ENCODE assay signal across 24 mouse cellular contexts in genomic region chr9:65472769-65473168, GRCm38 (mm10). TPM values are rescaled to one million over a fixed set of nuclear protein-coding genes. Genes with fewer than 3 reads are reported as not detected.
"Had no signal": no experiment of that assay in that cellular context is flagged by ENCODE, and none has a peak within 500 bp of the region (broad histone marks: within the 10 kb centered on the region; RNA-seq: fewer than 3 reads in every experiment).

No protein-coding gene starts in this region.

- H3K4me1 ChIP-seq: midbrain, embryonic 13.5 days; midbrain, embryonic 15.5 days; neural tube, embryonic 13.5 days; neural tube, embryonic 15.5 days had no signal

- H3K4me2 ChIP-seq: lung, embryonic 14.5 days; midbrain, embryonic 13.5 days; midbrain, embryonic 15.5 days; neural tube, embryonic 13.5 days; neural tube, embryonic 15.5 days had no signal

- DNase-seq: lung, adult 18-20 months; lung, embryonic 14.5 days; lung, postnatal 10 days; lung, postnatal 4 days; retina, postnatal 1 day; right cerebral cortex, adult 18-20 months; right cerebral cortex, postnatal 25 days; right cerebral cortex, postnatal 4 days; spleen, adult 18-20 months; thymus, adult 18-20 months; thymus, postnatal 14 days; thymus, postnatal 36 days had no signal

- ATAC-seq: midbrain, embryonic 13.5 days; midbrain, embryonic 15.5 days had no signal

- H3K9me3 ChIP-seq: midbrain, embryonic 10.5 days; midbrain, embryonic 13.5 days; midbrain, embryonic 15.5 days; neural tube, embryonic 13.5 days; neural tube, embryonic 15.5 days had no signal

- H3K27me3 ChIP-seq: midbrain, embryonic 13.5 days; midbrain, embryonic 15.5 days; neural tube, embryonic 13.5 days; neural tube, embryonic 15.5 days had no signal

- H3K27ac ChIP-seq: liver, embryonic 14.5 days; midbrain, embryonic 10.5 days; midbrain, embryonic 13.5 days; midbrain, embryonic 15.5 days; neural tube, embryonic 13.5 days; neural tube, embryonic 15.5 days had no signal

- H3K9ac ChIP-seq: liver, embryonic 14.5 days; lung, embryonic 14.5 days; midbrain, embryonic 13.5 days; midbrain, embryonic 15.5 days; neural tube, embryonic 13.5 days; neural tube, embryonic 15.5 days had no signal

- H3K4me3 ChIP-seq: midbrain, embryonic 10.5 days; midbrain, embryonic 13.5 days; midbrain, embryonic 15.5 days; myocyte; neural tube, embryonic 13.5 days; neural tube, embryonic 15.5 days had no signal

RNA-seq across cellular contexts. Expression of gene Ankdd1a, which starts 47.2 kb away (rescaled TPM):
- total RNA-seq: megakaryocyte-erythroid progenitor cell, adult 5-6 weeks had no signal
- polyA plus RNA-seq: lung, embryonic 16.5 days; midbrain, embryonic 10.5 days; small intestine, adult 2 months; stomach, embryonic 14.5 days had no signal

RNA-seq across cellular contexts. Expression of gene Slc51b, which starts 50.0 kb away (rescaled TPM):
- total RNA-seq: megakaryocyte-erythroid progenitor cell, adult 5-6 weeks had no signal
- polyA plus RNA-seq: lung, embryonic 14.5 days; lung, embryonic 16.5 days; midbrain, embryonic 10.5 days; midbrain, embryonic 13.5 days; midbrain, embryonic 15.5 days; myocyte; neural tube, embryonic 11.5 days; neural tube, embryonic 13.5 days; neural tube, embryonic 15.5 days; stomach, embryonic 14.5 days had no signal
